Mouse (Mus musculus) thymus, postnatal 25 days (tissue): ENCODE results near the gene Lgals12.

Experiments
- DNase-seq: peaks from one replicate; pipeline ENCODE4 v3.0.0; 2022

The Lgals12 gene

DNA sequence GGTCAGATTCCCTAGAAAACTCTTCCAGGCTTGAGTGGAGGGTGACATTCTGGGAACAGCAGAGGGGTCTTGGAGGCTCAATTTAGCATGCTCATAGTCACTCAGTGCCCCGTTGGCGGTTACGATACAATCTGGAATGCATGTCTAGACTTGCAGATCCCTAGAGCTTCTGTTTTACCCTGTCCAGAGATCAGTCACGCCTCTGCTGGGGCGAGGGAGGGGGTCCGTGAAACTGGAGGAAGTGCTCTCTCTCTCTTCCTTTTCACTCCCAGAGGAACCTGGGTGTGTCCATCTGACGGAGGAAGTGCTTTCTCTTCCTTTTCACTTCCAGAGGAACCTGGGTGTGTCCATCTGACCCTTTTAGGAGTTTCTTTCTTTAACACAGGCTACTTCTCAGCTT, 23.9 kb downstream of the Lgals12 start:
- no peak for DNase-seq

DNA sequence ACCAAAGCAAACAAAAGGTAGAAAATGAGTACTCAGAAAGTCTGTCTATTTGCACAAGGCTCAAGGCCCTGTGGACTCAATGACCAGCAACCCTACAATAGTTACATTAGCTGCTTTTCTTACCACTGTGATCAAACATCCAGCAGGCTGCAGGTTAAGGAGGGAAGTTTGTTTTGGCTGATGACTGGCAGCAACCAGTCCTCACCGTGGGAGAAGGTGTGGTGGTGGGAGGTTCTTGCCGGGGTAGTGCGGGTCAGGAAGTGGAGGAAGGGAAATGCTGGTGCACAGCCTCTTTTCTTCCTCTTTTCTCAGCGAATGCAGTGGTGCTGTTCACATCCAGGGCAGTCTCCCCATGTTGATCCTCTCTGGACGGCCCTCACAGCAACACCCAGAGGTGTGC, 26.0 kb downstream of the Lgals12 start:
- no peak for DNase-seq

DNA sequence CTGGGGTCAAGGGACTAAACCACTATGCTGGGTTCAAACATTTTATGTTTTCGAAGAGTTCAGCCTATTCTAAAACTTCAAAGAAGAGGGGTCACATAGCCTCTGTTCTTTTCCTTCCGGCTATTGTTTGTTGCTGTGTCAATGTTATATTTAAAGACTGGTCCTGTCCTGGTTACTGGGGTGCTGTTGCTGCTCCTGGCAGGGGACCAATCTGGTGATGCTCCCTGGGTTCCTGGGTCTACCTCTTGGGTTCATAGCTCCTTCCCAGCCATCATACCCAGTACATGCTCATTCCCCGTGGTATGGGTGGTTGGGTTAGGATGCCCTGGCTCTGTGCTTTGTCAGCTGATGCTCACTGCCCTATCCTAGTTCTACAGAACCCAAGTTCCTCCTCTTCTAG, 29.3 kb downstream of the Lgals12 start:
- no peak for DNase-seq

GRCm38 (mm10) chr19:7576180-7576579, 30.8 kb downstream of the Lgals12 start:
- no peak for DNase-seq

- DNase-seq: no peak
These were observed 37.3 kb downstream of the Lgals12 start for GRCm38 (mm10) chr19:7569650-7570049.

- no peak for DNase-seq
These were observed 38.6 kb downstream of the Lgals12 start for GRCm38 (mm10) chr19:7568364-7568763.

- DNase-seq: no peak
These were observed 40.2 kb downstream of the Lgals12 start for GRCm38 (mm10) chr19:7566826-7567225.

DNA sequence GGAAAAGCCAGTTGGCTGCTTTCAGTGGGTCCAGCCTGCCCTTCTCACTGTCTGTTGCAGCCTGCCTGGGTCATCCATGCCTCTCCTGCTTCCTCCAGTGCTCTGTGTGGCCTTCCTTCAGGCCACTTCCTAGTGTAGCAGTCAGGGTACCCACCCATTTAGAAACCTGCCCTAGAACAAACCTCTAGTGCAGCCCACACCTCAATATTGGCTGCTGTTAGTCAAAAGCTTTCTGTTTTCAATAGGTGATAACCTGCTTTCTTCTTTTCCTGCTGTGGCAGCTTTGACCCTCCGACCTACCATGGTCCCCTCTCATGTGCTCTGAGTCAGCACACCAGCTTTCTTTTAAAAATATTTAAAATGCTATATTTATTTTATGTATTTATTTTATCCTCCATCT, 42.5 kb downstream of the Lgals12 start:
- no peak for DNase-seq

GRCm38 (mm10) chr19:7563676-7564075, 43.3 kb downstream of the Lgals12 start:
- DNase-seq: no peak

- no peak for DNase-seq
These were observed 44.3 kb downstream of the Lgals12 start for GRCm38 (mm10) chr19:7562601-7563129.

DNA sequence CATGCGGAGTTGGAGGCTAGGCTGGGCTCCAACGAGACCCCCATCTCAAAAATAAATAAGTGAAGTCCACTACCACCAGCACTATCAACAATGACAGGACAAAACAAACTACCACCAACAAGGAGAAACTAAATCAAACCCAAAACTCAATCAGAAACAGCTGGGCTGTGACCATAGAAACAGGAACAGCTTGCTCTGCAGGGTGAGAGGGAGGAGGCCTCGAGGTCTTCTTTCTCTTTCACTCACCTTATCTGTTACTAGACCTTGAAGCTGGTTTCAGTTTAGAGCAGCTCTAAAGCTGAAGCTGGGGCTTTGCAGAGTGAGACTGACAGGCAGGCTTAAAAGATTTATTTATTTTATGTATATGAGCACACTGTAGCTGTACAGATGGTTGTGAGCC, 45.5 kb downstream of the Lgals12 start:
- DNase-seq: no peak

DNA sequence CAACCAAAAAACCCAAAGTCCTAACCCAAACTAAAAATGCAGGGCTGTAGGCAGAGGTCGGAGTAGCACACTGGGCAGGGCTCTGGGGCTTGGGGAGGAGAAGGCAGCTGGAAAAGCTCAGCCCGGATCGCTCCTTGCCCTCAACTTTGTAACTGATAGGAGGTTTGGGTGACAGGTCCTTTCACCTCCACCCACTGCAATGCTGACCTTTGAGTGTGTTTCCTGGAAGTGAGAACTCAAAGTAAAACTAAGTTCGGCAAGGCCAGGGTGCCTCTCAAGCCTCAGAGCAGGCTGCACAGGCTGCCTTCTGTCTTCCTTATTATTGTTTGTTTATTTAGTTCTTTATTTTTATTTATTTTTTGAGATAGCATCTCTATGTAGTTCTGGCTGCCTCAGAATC, 47.0 kb downstream of the Lgals12 start:
- DNase-seq: no peak

DNA sequence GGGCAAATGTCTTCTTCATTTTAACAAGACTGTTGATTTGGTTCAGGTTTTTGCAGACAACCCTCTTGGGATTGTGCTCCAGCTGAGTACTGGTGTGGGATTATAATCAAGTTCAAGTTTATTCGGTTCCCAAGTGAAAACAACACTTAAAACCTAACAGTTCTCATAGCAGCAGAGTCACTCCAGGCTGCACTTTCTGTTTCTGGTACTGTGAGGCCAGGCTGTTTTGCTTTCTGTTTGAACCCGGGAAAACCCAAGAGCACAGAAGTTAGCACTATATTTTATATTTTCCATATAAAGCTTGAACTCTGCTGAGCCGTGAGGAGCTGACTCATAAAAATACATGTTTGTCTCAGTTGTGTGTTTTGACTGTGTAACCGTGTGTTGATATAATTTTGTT, 48.3 kb downstream of the Lgals12 start:
- DNase-seq: no peak

DNA sequence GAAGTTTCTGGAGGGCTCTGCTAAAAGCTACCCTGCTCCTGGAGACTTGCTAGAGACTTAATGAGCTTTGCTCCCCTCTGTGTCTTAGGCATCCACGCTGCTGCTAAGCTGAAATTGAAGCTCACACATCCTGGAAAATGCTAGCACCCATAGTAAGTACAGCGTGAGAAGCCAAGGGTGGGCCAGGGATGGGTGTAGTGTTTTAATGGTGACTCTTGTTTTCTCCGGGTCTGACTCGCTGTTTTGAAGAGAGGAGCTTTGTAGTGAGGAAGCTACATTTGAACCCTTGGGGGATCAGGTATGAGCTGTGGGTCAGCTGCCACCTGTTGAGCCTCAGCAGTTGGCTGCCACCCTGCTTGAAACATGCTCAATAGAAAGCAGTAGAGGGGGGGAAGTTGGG, 49.1 kb downstream of the Lgals12 start:
- DNase-seq: no peak

- peak; percentile 76 for DNase-seq
These were observed 49.6 kb downstream of the Lgals12 start, which contains the start of gene Pla2g16 for GRCm38 (mm10) chr19:7557328-7557822. Gene Pla2g16, plus strand, starts transcription at chr19:7557459.

DNA sequence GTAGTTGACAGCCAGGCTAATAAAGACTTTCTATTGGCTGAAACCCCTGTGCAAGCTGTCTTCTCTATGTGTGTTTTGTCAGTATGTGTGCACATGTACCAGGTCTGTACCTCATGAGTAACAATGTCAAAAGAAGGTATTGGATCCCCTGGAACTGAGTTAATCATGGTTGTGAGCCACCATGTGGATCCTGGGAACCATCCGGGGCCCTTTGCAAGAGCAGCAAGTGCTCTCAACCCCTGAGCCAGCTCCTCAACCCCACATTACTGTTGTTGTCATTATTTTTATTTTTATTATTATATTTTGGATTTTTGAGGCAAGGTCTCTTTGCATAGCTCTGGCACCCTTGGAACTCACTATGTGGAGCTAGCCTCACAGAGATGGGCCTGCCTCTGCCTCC, 50.4 kb downstream of the Lgals12 start:
- no peak for DNase-seq

- no peak for DNase-seq
These were observed 52.1 kb downstream of the Lgals12 start for GRCm38 (mm10) chr19:7554881-7555280.

GRCm38 (mm10) chr19:7553441-7553840, 53.6 kb downstream of the Lgals12 start:
- DNase-seq: no peak

DNA sequence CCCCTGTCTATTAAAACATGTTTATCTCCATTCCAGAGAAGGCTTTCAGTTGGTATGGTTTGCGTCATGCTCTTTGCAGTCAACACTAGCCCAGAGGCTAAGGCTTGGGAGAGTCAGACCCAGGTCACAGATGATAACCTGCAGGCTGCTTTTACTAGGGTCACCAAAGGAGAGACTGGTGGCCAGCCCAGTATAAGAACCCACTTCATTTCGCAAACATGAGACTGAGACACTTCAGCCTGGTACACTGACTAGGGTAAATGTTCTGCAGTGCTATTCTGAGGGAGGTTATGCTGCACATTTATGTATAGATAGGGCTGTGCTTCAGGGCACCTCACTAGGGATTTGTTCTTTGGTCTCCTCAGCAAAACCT, 54.7 kb downstream of the Lgals12 start:
- DNase-seq: no peak

- DNase-seq: no peak
These were observed 55.3 kb downstream of the Lgals12 start for GRCm38 (mm10) chr19:7551550-7552300.

GRCm38 (mm10) chr19:7548924-7549323, 58.1 kb downstream of the Lgals12 start:
- DNase-seq: no peak
